Mouse (Mus musculus): ENCODE data around the gene 6030468B19Rik. TPM values are rescaled to one million over a fixed set of nuclear protein-coding genes. Genes with fewer than 3 reads are reported as not detected.

The 6030468B19Rik gene
- polyA plus RNA-seq, 1 experiment from 2014 or later: 0.26 TPM

DNA sequence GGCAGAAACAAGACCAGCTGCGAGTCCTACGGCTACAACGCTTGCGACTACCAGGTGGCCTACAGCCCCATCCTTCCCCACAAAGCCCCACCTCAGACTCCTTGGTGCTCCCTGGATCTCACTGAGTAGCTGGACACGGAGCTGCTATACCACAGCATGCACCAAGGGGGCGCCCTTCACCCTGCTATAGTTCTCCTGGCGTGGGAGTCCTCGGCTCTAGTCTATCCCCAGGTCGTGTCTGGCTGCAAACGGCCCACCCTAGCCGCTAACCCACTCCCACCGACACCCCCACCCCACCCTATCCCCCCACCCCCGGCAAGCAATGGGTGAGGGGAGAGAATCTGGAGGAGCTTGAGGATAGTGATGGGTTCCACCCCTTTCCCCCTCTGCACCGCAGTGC is 7.2 kb upstream of the 6030468B19Rik start:
- H3K4me2 ChIP-seq: peak overlapping the region; percentile 40
- H3K4me1 ChIP-seq (replicated peaks): peaks cover 26% of the 10 kb centered on the region
- H3K9ac ChIP-seq (replicated peaks): no peak overlapping the region
- H3K4me3 ChIP-seq (replicated peaks): no peak overlapping the region; the same call in 1 of the 2 replicates
- no peaks in the 10 kb centered on the region for H3K36me3 ChIP-seq
- no peak for ATAC-seq (ENCODE audit: insufficient number of reproducible peaks, insufficient read depth, low FRiP score, low TSS enrichment, low read depth)
- peaks cover 10% of the 10 kb centered on the region for H3K27me3 ChIP-seq
- 6% methylated on average over 14 of the region's 14 CpGs for WGBS
- no peak overlapping the region for H3K27ac ChIP-seq
- no peaks in the 10 kb centered on the region for H3K9me3 ChIP-seq

DNA sequence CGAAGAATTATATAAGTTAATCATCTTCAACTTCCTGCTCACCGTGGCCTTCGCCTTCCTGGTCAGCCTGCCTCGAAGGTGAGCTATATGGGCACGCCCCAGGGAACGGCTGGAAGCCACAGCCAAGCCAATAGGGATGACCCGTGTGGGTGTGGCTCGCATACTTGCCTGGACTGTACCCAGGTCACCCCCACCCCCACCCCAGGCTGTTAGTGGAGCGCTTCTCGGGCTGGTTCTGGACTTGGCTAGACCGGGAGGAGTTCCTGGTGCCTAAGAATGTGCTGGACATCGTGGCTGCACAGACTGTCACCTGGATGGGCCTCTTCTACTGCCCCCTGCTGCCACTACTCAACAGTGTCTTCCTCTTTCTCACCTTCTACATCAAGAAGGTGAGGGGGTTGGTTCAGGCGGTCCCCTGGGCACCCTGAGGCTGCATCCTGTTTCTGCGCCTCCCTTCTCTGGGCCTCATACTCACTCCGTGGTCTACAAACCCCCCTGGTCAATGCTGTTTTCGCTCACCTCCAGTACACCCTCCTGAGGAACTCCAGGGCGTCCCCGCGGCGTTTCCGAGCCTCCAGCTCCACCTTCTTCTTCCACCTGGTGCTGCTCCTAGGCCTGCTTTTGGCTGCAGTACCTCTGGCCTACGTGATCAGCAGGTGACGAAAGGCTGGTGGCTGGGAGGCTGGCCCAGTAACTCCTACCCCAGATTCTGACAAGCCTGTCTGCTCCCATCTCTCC is 6.6 kb upstream of the 6030468B19Rik start:
- Histone ChIP-seq H3K4me2 (peak overlapping the region; percentile 40), H3K4me1 (replicated peaks) (peaks cover 26% of the 10 kb centered on the region), H3K9me3 (no peaks in the 10 kb centered on the region), H3K27ac (0 out of 2 replicates have a peak overlapping the region, but pooled peaks have one; percentile 5), H3K4me3 (replicated peaks) (no peak overlapping the region; the same call in 1 of the 2 replicates), H3K36me3 (no peaks in the 10 kb centered on the region), H3K9ac (replicated peaks) (no peak overlapping the region), H3K27me3 (peaks cover 10% of the 10 kb centered on the region)
- 25% methylated on average over 23 of the region's 23 CpGs for WGBS
- no peak for ATAC-seq (ENCODE audit: insufficient number of reproducible peaks, insufficient read depth, low FRiP score, low TSS enrichment, low read depth)

GRCm38 (mm10) chr11:117791441-117791761 is 6.1 kb upstream of the 6030468B19Rik start:
- Histone ChIP-seq H3K27ac (0 out of 2 replicates have a peak overlapping the region, but pooled peaks have one; percentile 5), H3K4me1 (replicated peaks) (peaks cover 26% of the 10 kb centered on the region), H3K9me3 (no peaks in the 10 kb centered on the region), H3K4me2 (0 out of 2 replicates have a peak overlapping the region, but pooled peaks have one; percentile 40), H3K4me3 (replicated peaks) (no peak overlapping the region), H3K36me3 (no peaks in the 10 kb centered on the region), H3K9ac (replicated peaks) (no peak overlapping the region), H3K27me3 (peaks cover 10% of the 10 kb centered on the region)
- WGBS: 88% methylated on average over 9 of the region's 9 CpGs
- ATAC-seq (ENCODE audit: insufficient number of reproducible peaks, insufficient read depth, low FRiP score, low TSS enrichment, low read depth): no peak

GRCm38 (mm10) chr11:117792281-117792888 is 5.1 kb upstream of the 6030468B19Rik start:
- peak overlapping the region; percentile 23 for H3K4me3 ChIP-seq (replicated peaks)
- no peaks in the 10 kb centered on the region for H3K36me3 ChIP-seq
- H3K4me1 ChIP-seq (replicated peaks): peaks cover 26% of the 10 kb centered on the region
- peak overlapping the region; percentile 53 for H3K9ac ChIP-seq (replicated peaks)
- no peak for ATAC-seq (ENCODE audit: insufficient number of reproducible peaks, insufficient read depth, low FRiP score, low TSS enrichment, low read depth)
- 6% methylated on average over 22 of the region's 22 CpGs for WGBS
- peak overlapping the region; percentile 55 for H3K4me2 ChIP-seq
- no peak overlapping the region for H3K27ac ChIP-seq
- H3K9me3 ChIP-seq: no peaks in the 10 kb centered on the region
- H3K27me3 ChIP-seq: peaks cover 10% of the 10 kb centered on the region

- Histone ChIP-seq H3K4me3 (replicated peaks) (no peak overlapping the region), H3K4me1 (replicated peaks) (peaks cover 35% of the 10 kb centered on the region), H3K9me3 (no peaks in the 10 kb centered on the region), H3K36me3 (no peaks in the 10 kb centered on the region), H3K9ac (replicated peaks) (no peak overlapping the region), H3K4me2 (no peak overlapping the region), H3K27ac (no peak overlapping the region), H3K27me3 (peaks cover 14% of the 10 kb centered on the region)
- WGBS: 33% methylated on average over 4 of the region's 4 CpGs
- ATAC-seq (ENCODE audit: insufficient number of reproducible peaks, insufficient read depth, low FRiP score, low TSS enrichment, low read depth): no peak
These were observed 3.4 kb upstream of the 6030468B19Rik start for GRCm38 (mm10) chr11:117794035-117794551.

GRCm38 (mm10) chr11:117796954-117797353 is 506 bp upstream of the 6030468B19Rik start:
- H3K4me2 ChIP-seq: no peak overlapping the region
- H3K9me3 ChIP-seq: no peaks in the 10 kb centered on the region
- no peak for ATAC-seq (ENCODE audit: insufficient number of reproducible peaks, insufficient read depth, low FRiP score, low TSS enrichment, low read depth)
- H3K4me1 ChIP-seq (replicated peaks): peaks cover 23% of the 10 kb centered on the region
- no peak overlapping the region for H3K27ac ChIP-seq
- no peak overlapping the region for H3K9ac ChIP-seq (replicated peaks)
- no peak overlapping the region for H3K4me3 ChIP-seq (replicated peaks)
- H3K27me3 ChIP-seq: peaks cover 6% of the 10 kb centered on the region
- 33% methylated on average over 5 of the region's 5 CpGs for WGBS
- no peaks in the 10 kb centered on the region for H3K36me3 ChIP-seq

GRCm38 (mm10) chr11:117798160-117798541 is 691 bp downstream of the 6030468B19Rik start:
- 43% methylated on average over 2 of the region's 2 CpGs for WGBS
- Histone ChIP-seq H3K36me3 (no peaks in the 10 kb centered on the region), H3K27ac (no peak overlapping the region), H3K9me3 (no peaks in the 10 kb centered on the region), H3K4me1 (replicated peaks) (peaks cover 16% of the 10 kb centered on the region), H3K27me3 (peaks cover 5% of the 10 kb centered on the region), H3K9ac (replicated peaks) (peak overlapping the region; percentile 40; the same call in 1 of the 2 replicates), H3K4me3 (replicated peaks) (no peak overlapping the region), H3K4me2 (no peak overlapping the region)
- ATAC-seq (ENCODE audit: insufficient number of reproducible peaks, insufficient read depth, low FRiP score, low TSS enrichment, low read depth): no peak

- WGBS: 65% methylated on average over 5 of the region's 5 CpGs
- H3K27ac ChIP-seq: no peak overlapping the region
- peaks cover 13% of the 10 kb centered on the region for H3K4me1 ChIP-seq (replicated peaks)
These were observed 1.7 kb downstream of the 6030468B19Rik start for GRCm38 (mm10) chr11:117799174-117799573.

GRCm38 (mm10) chr11:117800038-117800437 is 2.6 kb downstream of the 6030468B19Rik start:
- Histone ChIP-seq H3K9me3 (no peaks in the 10 kb centered on the region), H3K27ac (no peak overlapping the region), H3K27me3 (peaks cover 4% of the 10 kb centered on the region; the same call in 1 of the 2 replicates), H3K4me3 (replicated peaks) (no peak overlapping the region), H3K4me2 (no peak overlapping the region), H3K4me1 (replicated peaks) (peaks cover 12% of the 10 kb centered on the region), H3K9ac (replicated peaks) (no peak overlapping the region), H3K36me3 (no peaks in the 10 kb centered on the region)
- ATAC-seq (ENCODE audit: insufficient number of reproducible peaks, insufficient read depth, low FRiP score, low TSS enrichment, low read depth): no peak
- 83% methylated on average over 7 of the region's 7 CpGs for WGBS

More at GRCm38 (mm10) chr11:117799174-117799573, 1.7 kb downstream of the 6030468B19Rik start:
- Histone ChIP-seq H3K36me3 (no peaks in the 10 kb centered on the region), H3K4me2 (no peak overlapping the region), H3K9ac (replicated peaks) (no peak overlapping the region), H3K27me3 (peaks cover 4% of the 10 kb centered on the region; the same call in 1 of the 2 replicates), H3K9me3 (no peaks in the 10 kb centered on the region), H3K4me3 (replicated peaks) (no peak overlapping the region)
- no peak for ATAC-seq (ENCODE audit: insufficient number of reproducible peaks, insufficient read depth, low FRiP score, low TSS enrichment, low read depth)

GRCm38 (mm10) chr11:117801650-117802049 is 4.2 kb downstream of the 6030468B19Rik start:
- Histone ChIP-seq H3K9me3 (no peaks in the 10 kb centered on the region), H3K4me3 (replicated peaks) (no peak overlapping the region), H3K27ac (no peak overlapping the region), H3K4me2 (no peak overlapping the region), H3K4me1 (replicated peaks) (peaks cover 12% of the 10 kb centered on the region), H3K36me3 (no peaks in the 10 kb centered on the region), H3K9ac (replicated peaks) (no peak overlapping the region), H3K27me3 (peaks cover 4% of the 10 kb centered on the region; the same call in 1 of the 2 replicates)
- WGBS: 64% methylated on average over 7 of the region's 7 CpGs
- no peak for ATAC-seq (ENCODE audit: insufficient number of reproducible peaks, insufficient read depth, low FRiP score, low TSS enrichment, low read depth)

- peaks cover 4% of the 10 kb centered on the region; the same call in 1 of the 2 replicates for H3K27me3 ChIP-seq
- H3K4me1 ChIP-seq (replicated peaks): peaks cover 8% of the 10 kb centered on the region
- no peak for ATAC-seq (ENCODE audit: insufficient number of reproducible peaks, insufficient read depth, low FRiP score, low TSS enrichment, low read depth)
- H3K4me2 ChIP-seq: no peak overlapping the region
- no peaks in the 10 kb centered on the region for H3K9me3 ChIP-seq
- WGBS: 86% methylated on average over 3 of the region's 3 CpGs
- no peak overlapping the region for H3K9ac ChIP-seq (replicated peaks)
- no peak overlapping the region for H3K27ac ChIP-seq
- no peak overlapping the region for H3K4me3 ChIP-seq (replicated peaks)
- no peaks in the 10 kb centered on the region for H3K36me3 ChIP-seq
These were observed 5.8 kb downstream of the 6030468B19Rik start for GRCm38 (mm10) chr11:117803166-117803688.
